Mouse (Mus musculus) spleen, adult 10 weeks (tissue): ENCODE measurements around the gene Ripor1. TPM values are rescaled to one million over a fixed set of nuclear protein-coding genes. Genes with fewer than 3 reads are reported as not detected.

Experiments
- polyA plus RNA-seq: library from polyadenylated mRNA; stranded (reverse); fragments of 350-450 nt; fragmentation: Illumina TruSeq; extraction: RNeasy Lipid Tissue Mini Kit (QIAGEN cat#74804); gene quantifications from one replicate; pipeline ENCODE4 v1.2.3, GENCODE M21; 2015; ENCODE audit warnings: low replicate concordance; ENCODE audit not compliant: insufficient read depth

Ripor1 gene
- polyA plus RNA-seq = 11.9 TPM

DNA sequence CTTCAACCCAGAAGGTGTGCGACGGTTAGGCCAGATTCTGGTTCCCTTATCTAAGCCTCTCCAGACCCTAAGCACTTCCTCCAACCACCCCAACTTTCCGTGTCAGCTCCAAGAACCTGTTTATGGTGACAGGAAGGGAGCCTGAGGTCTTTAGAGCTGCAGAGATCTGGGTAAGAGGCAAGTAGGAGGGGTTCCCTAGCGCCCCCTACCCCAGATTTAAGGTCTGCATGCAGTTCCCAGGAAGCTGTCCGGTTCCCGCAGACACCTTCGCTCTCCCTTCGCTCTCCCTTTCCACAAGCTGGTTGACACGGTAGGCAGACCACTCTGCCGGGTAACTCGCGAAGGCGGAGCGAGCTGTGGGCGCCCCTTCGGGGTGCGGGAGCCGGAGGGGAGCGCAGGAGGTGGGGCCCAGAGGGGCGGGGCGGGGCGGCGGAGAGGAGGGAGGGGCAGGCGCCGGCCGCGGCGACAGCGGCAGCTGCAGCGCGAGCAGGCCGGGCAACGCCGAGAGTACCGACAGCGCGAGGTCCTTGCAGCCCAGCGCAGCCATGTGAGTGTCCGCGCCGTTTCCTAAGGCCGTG lies at the start of gene Ripor1:
Gene Ripor1, plus strand, starts transcription at position 452 of the 578 bp plus-strand sequence.

DNA sequence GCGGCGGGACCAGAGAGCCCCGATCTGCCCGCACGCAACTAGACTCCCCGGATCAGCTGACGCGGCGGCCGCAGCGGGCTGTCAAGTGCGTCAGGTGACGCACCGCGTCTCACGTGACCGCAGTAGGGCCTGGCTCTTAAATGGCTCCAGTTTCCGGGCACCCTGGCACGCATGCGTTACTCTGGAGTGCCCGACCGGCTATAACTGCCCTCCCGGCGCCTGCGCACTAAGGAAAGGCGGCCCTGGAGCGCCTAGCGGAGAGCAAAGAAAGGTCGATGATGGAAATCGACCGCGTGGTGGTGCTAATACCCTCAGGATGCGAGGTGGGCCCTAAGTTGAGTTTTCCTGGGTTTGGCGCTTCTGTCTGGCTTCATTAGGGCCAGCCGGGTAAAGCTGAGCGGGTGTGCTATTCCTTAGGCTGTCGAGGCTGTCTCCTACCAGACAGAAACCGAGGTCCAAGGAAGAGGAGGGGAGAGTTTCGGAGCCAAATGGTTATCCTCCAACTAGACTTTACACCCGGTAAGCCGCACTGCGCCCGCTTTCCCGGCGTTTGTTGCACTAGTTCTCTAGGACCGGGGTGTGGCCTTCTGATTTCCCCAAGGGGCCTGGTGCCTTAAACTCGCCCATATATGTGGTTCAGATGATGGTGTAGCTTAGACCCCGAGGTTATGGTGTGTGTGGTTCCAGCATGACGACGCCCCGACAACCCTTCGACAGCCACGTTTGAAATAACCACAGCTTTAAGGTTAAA lies 38.9 kb upstream of the Ripor1 start, which contains the start of gene Atp6v0d1:
Gene Atp6v0d1, minus strand, starts transcription at position 96 of the 751 bp plus-strand sequence.

GRCm38 (mm10) chr8:105636018-105636962 lies 31.2 kb downstream of the Ripor1 start, which contains the start of gene Ctcf:
TSS of gene Ctcf (plus strand) at chr8:105636568.

DNA sequence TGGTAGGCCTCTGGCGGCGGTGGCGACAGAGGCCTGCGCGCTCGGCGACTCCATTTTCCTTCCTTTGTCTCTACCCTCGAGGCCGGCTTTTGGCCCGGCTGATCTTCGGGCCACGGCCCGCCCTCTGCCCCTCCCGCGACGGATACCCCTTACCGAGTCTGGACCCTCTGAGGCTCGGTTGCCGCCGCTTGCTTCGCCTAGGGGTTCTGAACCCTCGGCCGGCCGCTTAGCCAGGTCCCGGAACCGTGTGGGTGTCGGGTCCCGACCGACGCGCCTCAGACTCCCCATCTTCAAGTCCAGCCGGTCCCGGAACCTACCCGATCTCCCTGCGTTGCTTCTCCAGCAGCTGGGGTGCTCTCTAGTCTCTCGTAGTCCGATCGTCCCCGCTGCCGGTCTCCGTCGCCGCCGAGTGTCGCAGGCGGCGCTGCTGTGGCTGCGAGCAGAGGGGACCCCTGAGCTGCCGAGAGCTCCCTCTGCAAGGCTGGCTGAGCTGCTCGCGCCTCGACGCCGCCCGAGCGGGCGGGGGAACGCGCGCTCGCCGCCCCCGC lies 32.0 kb downstream of the Ripor1 start, which contains the start of gene Agrp:
Gene Agrp, minus strand, starts transcription at position 431 of the 548 bp plus-strand sequence.

Other genes starting within 250 kb of the Ripor1 start
- 0.21 TPM for gene Plekhg4, start 232.0 kb upstream of the Ripor1 start, polyA plus RNA-seq
- gene Kctd19, start 191.8 kb upstream of the Ripor1 start, polyA plus RNA-seq = 0.73 TPM
- not detected for gene Lrrc36, start 191.7 kb upstream of the Ripor1 start, polyA plus RNA-seq
- 1.5 TPM for gene Tppp3, start 133.7 kb upstream of the Ripor1 start, polyA plus RNA-seq
- gene Zdhhc1, start 108.4 kb upstream of the Ripor1 start, polyA plus RNA-seq = 5.3 TPM
- not detected for gene Hsd11b2, start 86.5 kb upstream of the Ripor1 start, polyA plus RNA-seq
- gene Atp6v0d1, start 39.2 kb upstream of the Ripor1 start, polyA plus RNA-seq = 76.0 TPM
- 156 TPM for gene Ctcf, start 31.3 kb downstream of the Ripor1 start, polyA plus RNA-seq
- gene Agrp, start 32.1 kb downstream of the Ripor1 start, polyA plus RNA-seq = not detected
- gene Carmil2, start 81.0 kb downstream of the Ripor1 start, polyA plus RNA-seq = 27.3 TPM
- 26.9 TPM for gene Acd, start 95.8 kb downstream of the Ripor1 start, polyA plus RNA-seq
- 2.4 TPM for gene Pard6a, start 95.9 kb downstream of the Ripor1 start, polyA plus RNA-seq
- not detected for gene 4933405L10Rik, start 102.4 kb downstream of the Ripor1 start, polyA plus RNA-seq
- 1.4 TPM for gene Enkd1, start 103.0 kb downstream of the Ripor1 start, polyA plus RNA-seq
- 0.99 TPM for gene Gfod2, start 153.4 kb downstream of the Ripor1 start, polyA plus RNA-seq
- gene Ranbp10, start 222.1 kb downstream of the Ripor1 start, polyA plus RNA-seq = 33.1 TPM
- 0.18 TPM for gene Tsnaxip1, start 222.5 kb downstream of the Ripor1 start, polyA plus RNA-seq
- 12.7 TPM for gene Cenpt, start 248.0 kb downstream of the Ripor1 start, polyA plus RNA-seq
- gene Thap11, start 249.9 kb downstream of the Ripor1 start, polyA plus RNA-seq = 21.7 TPM